Mouse (Mus musculus) left cerebral cortex, adult 8-10 months (tissue): Measurements from ENCODE around the gene Esr2. TPM values are rescaled to one million over a fixed set of nuclear protein-coding genes. Genes with fewer than 3 reads are reported as not detected.
"Not testable (repeated sequence)": the region's sequence is repeated elsewhere in the genome, so short reads cannot be mapped to it uniquely, and the experiment has no call there.

Source experiments
- DNase-seq, 2 experiments: peaks; one replicate each; pipeline ENCODE4 v3.0.0; 2022; ENCODE audit warnings: low spot score in 2 of 2
- total RNA-seq, 4 experiments: library from RNA; stranded (reverse); gene quantifications; 2 replicates each; pipeline ENCODE4 v1.2.4; 2022

Gene Esr2
- under 1 TPM; 0.33 to 0.63 (median 0.59) TPM for total RNA-seq

DNA sequence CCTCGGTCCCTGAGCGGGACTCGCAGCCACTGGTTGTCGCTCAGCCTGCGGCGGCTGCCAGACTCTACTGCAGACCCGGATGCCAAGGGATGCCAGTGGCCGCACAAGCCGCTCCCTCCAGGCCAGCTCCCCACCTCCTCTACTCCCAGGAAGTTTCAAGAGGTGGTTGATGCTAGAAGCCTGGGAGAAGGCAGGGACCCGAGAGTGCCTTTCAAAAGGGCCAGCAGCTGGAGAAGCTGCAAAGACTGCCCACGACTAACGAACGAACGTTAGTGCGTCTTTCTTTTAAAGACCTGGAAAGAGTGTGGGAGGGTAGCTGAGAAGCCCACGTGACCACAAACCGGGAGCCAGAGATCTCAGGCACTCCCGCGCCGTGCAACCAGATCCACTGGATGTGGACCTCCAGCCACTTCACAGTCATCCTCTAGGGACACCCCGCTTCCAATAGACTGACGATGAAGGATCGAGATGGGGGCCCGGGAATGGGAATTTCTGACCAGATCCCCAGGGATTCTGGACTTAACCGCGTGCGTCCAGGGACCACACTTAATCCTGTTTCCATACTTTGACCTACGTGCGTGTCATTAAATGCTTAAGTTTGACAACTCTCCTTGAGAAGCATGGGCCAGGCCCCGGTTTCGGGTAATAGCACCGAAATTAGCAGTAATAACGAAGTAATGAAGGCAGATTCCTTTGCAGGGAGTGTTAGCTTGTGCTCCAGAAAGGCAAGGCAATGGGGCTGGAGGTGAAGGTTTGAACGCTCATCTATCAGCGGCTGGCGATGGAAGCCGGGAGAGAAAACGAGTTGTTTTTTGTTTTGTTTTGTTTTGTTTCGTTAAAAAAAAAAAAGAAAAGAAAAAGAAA, at the start of gene Esr2:
Gene Esr2, minus strand, starts transcription at position 260 of the 864 bp plus-strand sequence.
- no peak for DNase-seq

GRCm38 (mm10) chr12:76222104-76222503, 45.0 kb upstream of the Esr2 start:
- not testable (repeated sequence) for DNase-seq

GRCm38 (mm10) chr12:76216716-76217115, 39.7 kb upstream of the Esr2 start:
- DNase-seq: no peak

DNA sequence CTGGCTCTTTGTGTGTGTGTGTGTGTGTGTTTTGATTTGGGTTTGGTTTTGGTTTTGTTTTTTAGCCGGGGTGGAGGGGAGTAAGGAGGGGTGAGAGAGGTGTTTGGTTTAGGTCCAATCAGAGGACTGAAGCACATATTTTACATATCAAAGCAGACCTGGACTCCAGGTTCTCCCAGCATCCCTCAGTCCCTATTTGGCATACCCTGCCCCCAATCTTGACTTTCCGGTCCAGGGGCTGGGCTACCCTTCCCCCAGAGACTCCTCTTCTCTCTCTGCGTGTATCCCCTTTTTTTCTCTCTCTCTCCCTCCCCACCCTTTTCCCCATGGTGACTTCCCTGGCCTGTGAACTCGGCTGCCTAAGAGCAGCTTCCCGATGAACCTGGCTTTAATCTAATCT, 38.1 kb upstream of the Esr2 start:
- no peak for DNase-seq

DNA sequence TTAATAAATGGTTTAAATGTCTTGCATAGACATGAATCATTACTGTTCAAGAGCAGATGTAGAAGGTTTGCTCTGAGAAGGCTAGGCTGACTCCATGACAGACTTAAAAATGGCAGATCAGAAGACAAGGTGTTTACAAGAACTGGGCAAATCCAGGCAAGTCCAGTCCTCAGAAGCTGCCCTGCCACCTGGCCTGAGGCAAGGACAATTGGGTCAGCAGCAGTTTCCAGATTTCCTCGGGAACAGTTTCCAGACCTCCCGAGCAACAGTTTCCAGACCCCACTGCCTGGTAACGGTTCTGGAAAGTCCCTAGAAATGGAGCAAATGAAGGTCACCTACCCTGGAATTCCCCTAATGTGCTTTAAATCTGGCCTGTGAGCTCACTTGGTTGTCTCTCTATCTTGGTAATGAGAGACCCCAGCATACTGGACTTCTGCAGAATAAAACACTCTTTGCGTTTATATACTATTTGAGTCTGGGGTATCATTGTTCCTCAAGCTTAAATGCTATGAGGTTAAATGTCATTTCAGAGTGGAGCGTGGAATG, 32.4 kb upstream of the Esr2 start:
- no peak for DNase-seq

GRCm38 (mm10) chr12:76200326-76200725, 23.3 kb upstream of the Esr2 start:
- no peak for DNase-seq

DNA sequence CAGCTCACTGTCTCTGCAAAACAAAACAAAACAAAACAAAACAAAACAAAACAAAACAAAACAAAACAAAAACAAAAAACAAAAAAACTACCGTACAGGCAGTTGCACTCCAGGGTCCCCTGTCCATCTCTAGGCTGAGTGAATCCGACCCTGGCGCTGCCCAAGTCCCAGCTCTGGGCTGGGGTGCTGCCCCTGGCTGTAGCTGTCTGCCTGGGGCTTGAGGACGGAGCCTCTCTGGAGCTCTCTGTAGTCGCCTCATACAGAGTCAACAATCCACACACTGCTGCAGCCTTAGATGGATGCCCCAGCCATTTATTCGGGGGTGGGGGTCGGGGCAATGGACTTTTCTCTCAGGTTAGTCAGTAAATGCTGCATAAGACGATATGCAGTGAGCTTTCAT, 20.0 kb upstream of the Esr2 start:
- DNase-seq: no peak

DNA sequence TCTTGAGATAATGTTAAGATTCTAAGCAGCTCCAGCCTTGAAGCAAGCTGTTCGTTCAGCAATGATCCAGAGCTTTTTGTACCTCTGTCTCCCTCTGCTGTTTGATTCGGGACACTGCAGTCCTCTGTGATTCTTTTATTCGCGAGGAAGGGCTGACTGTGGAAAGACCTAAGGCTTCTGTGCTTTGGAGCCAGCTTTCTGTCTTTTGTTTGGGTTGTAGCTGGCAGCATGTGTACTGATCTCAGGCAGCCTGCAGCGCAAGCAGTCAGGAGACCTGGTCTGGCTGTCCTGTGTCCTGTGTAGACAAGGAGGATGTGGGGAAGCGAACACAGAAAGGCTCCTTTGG, 19.6 kb upstream of the Esr2 start:
- DNase-seq: peak; percentile 51 to 61

GRCm38 (mm10) chr12:76195912-76196708, 19.1 kb upstream of the Esr2 start:
- DNase-seq: peak; percentile 18 to 33

DNA sequence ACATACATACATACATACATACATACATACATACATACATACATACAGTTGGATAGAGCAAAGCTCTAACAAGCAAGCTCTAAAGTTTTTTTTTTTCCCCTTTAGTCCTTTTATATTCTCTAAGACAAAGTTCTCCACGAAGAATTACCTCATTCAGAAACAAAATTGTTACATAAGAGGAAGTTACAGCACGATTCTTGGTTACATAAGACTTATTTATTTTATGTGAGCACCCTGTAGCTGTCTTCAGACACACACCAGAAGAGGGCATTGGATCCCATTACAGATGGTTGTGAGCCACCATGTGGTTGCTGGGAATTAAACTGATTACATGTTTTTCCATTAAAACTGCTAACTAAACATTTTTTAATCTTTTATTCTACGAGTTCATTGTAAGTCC, 17.5 kb upstream of the Esr2 start:
- DNase-seq: no peak

DNA sequence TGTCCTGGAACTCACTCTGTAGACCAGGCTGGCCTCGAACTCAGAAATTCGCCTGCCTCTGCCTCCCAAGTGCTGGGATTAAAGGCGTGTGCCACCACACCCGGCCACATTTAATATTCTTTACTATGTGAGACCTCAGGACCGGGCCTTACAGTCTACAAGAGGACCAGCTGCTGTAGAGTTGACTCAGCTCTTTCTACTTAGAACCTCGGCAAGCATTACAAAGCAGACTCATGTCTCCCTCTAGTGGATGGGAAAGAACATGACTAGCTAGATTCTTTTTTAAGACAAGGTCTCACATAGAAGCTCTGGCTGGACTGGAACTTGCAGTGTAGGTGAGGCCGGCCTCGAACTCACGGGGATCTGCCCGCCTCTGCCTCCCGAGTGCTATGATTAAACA, 13.9 kb upstream of the Esr2 start:
- no peak for DNase-seq

GRCm38 (mm10) chr12:76187849-76188248, 10.8 kb upstream of the Esr2 start:
- DNase-seq: no peak

DNA sequence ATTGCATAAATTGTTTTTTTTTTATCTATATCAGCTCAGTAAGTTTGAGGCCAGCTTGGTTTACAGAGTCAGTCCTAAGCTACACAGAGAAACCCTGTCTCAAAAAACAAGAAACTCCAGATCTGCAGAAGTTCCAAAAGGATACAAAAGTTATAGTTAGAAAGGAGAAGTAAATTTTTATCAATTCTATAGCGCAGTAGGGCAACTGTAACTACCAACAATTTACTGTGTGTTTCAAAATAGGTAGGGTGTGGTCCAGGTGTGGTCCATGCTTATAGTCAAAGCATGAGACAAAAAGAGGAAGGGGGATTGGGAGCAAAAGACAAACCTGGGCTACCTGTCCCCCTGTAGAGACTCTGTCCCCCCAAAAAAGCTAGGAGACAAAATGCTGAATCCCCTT, 9.4 kb upstream of the Esr2 start:
- no peak for DNase-seq

- no peak for DNase-seq
Observed at GRCm38 (mm10) chr12:76185167-76185816, 8.2 kb upstream of the Esr2 start.

GRCm38 (mm10) chr12:76184271-76184670, 7.2 kb upstream of the Esr2 start:
- DNase-seq: no peak

- no peak for DNase-seq
Observed at GRCm38 (mm10) chr12:76182831-76183230, 5.8 kb upstream of the Esr2 start.

GRCm38 (mm10) chr12:76181471-76181870, 4.4 kb upstream of the Esr2 start:
- no peak for DNase-seq

GRCm38 (mm10) chr12:76180442-76180841, 3.4 kb upstream of the Esr2 start:
- no peak for DNase-seq

DNA sequence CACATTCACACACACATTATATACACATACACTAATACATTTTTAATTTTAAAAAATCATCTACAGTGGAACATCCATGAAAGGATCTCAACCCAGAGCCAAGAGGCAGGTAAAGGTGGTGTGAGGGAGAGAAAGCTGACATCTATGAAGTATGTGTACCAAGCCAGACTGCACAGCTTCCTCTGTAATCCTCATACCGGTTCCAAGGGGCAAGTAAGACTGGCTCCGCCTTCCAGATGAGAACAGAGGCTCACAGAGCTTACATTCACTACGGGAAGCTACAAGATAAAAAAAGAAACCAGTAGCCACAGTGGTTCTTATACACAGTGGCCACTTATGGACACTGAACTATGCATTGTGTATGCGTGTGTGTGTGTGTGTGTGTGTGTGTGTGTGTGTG, 2.5 kb upstream of the Esr2 start:
- DNase-seq: no peak

DNA sequence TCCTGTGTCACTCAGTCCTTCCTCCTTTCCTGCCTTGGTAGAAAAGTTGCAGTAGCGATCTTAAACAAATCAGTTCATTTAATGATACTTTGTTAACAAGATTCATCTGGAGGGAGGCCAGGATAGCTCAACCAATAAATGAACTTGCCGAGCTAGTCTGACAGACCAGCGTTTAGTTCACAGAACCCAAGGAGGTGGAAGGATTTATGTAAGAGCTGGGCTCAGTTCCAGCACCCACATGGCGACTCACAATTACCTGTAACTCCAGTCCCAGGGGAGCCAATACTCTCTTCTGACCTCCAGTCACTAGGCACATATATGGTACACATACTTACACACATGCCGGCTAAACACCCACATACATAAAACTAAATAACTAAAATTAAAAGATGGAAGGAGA, 2.0 kb upstream of the Esr2 start:
- no peak for DNase-seq

GRCm38 (mm10) chr12:76177864-76178518, 932 bp upstream of the Esr2 start:
- DNase-seq: peak in 1 of 2 experiments; percentile 21
